Mouse (Mus musculus) brain, adult 2 months (tissue): ENCODE results near the gene Auts2.

ENCODE experiments used
- DNase-seq: peaks from one replicate; pipeline ENCODE4 v3.0.0; 2011; ENCODE audit warnings: low read depth, low spot score

Auts2 gene

DNA sequence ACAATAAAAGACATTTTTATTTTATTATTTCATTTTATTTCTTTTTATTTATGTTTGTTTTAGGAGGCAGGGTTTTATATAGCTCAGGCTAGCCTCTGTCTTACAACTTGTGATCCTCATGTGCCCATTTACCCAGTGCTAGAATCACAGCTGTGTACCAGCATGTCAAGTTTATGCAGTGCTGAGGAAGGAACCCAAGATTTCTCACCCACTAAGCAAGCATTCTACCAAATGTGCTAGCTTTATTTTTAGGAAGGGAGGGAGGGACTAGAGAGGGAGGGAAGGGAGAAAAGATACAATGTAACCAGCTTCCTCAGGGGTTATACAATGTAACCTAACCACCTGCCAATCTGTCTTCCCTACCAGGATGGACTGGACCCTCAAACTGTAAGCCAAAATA is 1067.9 kb downstream of the Auts2 start:
- peak; percentile 54 for DNase-seq

GRCm38 (mm10) chr5:131468609-131469008 is 1074.5 kb downstream of the Auts2 start:
- DNase-seq, result no peak

- no peak for DNase-seq
Measured at GRCm38 (mm10) chr5:131466131-131466530, 1077.0 kb downstream of the Auts2 start.

- DNase-seq, result peak; percentile 28
Measured at GRCm38 (mm10) chr5:131463402-131463801, 1079.7 kb downstream of the Auts2 start.

DNA sequence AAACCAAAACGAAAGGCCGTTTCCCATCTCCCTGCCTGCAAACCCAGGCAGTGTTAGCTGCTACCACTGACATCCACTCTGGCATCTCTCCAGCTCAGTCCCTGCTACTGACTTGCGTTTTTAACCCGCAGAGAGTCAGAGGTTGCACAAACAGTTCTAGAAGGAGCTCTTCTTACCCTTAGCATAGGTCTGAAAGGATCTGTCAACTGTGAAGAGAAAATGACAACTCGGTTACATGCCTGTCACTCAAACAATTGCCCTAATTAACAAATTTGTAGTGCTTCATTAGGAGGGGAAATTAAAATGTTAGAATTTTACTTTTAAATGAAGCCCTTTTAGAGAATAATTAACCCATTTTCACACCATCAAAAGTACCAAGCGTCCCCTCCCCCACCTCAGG is 1083.2 kb downstream of the Auts2 start:
- DNase-seq, result no peak

- no peak for DNase-seq
Measured at GRCm38 (mm10) chr5:131459549-131459948, 1083.6 kb downstream of the Auts2 start.

DNA sequence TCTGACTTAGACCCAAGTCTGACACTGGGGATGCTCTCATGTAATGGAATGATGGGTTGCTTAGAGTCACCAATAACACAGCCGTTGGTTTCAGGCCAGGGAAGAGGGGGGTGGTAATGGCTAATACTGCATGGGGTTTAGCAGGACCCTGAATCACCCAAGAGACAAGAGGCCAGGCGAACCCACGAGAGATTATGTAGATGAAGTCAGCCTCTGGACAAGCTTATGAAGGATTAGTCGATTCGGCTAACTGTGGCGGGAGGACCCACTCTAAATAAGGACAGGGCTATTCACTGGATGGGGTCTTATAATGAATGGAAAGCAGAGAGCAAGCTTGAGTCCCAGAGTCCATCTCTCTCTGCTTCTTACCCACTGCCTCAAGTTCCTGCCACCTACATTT is 1084.4 kb downstream of the Auts2 start:
- no peak for DNase-seq

DNA sequence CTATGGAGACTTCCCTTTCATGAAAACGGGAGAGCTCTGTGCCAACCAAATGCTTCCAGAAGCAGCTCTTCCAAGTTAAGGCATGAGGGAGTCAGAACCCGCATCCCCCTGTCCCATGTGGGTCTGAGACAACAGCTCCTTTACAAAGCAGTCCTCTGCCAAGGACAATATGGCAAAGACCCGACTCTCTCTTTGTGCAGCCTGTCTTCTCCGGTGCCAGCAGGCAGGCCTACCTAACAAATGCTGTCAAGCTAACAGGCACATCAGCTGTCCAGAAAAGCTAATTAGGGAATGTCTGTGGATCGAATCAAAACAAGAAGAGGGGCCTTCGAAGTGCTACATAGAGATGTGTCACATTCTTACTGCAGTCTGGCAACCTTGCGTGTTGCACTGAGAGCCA is 1085.1 kb downstream of the Auts2 start:
- DNase-seq, result peak; percentile 41

DNA sequence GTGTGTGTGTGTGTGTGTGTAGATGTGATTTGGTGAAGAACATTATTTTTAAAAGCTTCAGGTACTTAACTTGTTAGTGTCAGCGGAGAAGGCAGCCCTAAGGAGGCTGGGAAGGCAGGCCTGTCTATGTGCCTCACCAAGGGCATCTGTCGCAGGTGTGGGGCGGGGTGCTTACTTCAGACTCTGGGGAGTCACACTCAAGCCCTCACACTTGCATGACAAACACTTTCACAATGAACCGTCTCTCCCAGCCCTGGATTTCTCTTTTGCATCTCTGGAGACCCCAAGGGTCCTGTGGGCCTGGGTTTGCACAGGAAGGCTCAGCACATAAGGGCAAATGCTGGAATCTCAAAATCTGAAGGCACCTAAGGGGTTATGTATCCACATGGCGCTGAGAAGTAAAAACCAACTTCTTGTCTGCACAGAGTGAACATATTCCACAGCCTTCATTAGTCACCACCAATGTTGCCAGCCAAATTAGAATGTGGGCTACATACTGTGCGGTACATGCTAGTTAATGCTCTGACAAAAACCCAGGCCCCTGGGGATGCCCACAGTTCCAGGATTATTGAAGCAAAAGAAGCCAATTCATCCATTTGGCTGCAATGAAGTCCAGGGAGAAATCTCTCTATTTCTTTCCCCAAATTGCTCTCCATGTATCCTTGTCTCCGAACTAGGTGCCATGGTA is 1093.8 kb downstream of the Auts2 start:
- DNase-seq, result peak; percentile 41

DNA sequence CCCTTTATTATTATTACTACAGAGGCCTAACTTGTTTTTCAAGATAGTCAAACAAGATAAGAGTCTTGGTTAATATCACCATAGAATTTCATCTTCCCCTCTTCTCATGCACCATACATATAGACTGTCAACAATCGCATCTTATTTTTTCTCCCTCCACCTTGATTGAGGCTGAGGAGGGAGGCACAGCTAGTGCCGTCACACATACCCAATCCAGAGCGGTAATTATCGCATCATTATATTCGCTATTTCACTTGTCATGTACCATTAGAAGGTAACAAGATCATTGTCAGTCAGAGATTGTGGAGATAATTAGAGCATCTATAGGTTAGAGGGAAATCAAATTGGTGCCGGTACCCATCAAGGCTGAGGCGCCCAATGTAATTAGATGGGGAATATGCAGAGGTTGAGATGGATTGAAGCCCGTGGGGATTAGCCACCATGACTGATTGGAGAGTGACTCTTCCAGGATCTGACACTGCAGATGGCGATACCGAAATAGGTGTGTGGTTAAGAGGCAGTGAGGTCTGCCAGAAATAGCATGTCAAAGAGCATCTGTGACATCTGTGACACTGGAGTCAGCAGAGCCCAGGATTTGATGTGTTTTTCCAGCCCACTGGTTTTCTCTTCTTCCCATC is 1107.8 kb downstream of the Auts2 start:
- peak; percentile 36 for DNase-seq

- no peak for DNase-seq
Measured at GRCm38 (mm10) chr5:131433291-131433690, 1109.9 kb downstream of the Auts2 start.

DNA sequence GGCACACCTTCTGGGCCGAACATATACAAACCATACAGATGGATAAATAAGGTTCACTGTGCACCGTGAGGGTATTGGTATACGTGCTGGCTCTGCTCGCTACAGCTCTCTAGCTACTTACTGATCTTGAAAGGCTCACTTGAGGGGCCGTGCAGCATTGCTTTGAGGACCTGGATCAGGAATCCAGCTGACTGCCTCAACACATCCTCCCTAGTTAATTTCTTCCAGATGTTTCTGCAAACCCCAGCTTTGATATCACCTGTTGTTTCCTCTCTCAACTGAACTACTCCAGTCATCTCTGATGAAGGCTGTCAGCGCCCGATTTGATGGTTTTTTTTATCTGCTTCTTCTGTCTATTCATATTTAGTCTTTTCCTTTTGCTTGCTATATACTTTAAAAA is 1111.2 kb downstream of the Auts2 start:
- no peak for DNase-seq

- peak; percentile 86 for DNase-seq
Measured at GRCm38 (mm10) chr5:131430109-131430508, 1113.0 kb downstream of the Auts2 start.

GRCm38 (mm10) chr5:131429563-131429962 is 1113.6 kb downstream of the Auts2 start:
- peak; percentile 37 for DNase-seq

DNA sequence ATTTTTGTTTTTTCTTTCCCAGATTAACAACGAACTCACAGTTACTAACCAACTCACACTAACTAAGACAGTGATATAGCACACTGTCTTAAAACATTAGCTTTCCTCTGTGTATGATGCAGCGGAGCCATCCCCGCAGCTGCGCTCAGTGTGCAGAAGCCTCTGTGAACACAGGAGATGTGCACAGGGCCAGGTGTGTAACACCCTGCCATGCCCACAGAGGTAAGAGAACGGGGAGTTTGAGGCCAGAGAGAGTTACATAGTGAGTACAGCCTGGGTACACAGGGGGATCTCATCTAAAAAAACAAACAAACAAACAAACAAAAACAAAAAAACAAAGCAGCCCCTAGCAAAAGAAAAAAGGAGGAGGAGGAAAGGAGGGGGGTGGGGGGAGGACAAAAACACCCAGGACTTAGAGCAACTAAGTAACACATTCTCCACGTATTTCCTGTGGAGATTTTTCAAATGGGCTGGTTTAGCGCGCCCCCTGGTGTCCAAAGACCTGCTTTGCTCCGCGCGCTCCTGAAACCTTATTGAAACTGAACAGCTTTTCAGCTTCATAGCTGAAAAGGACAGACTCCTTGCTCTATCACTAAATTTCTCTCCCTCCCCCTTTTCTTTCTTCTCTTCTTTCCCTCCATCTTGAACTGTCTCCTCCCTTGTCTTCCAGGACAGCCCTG is 1115.3 kb downstream of the Auts2 start:
- DNase-seq, result peak; percentile 79

- DNase-seq, result no peak
Measured at GRCm38 (mm10) chr5:131422737-131423136, 1120.4 kb downstream of the Auts2 start.

DNA sequence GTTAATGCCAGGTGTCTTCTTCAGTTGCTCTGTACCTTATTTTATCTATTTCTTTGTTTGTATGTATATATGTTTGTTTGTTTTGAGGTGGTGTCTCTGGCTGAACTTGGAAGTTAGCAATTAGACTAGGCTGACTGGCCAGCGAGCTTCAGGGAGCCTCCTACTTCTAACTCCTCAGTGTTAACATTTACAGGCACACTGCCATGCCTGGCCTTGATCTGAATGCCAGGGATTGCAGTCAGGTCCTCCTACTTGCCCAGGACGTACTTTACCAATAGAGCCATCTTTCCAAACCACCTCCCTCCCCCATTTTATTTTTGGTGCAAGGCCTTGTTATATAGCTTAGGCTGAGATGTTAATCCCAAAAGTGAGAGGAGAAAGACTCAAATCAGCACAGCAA is 1122.7 kb downstream of the Auts2 start:
- no peak for DNase-seq

- no peak for DNase-seq
Measured at GRCm38 (mm10) chr5:131415902-131416545, 1127.1 kb downstream of the Auts2 start.

DNA sequence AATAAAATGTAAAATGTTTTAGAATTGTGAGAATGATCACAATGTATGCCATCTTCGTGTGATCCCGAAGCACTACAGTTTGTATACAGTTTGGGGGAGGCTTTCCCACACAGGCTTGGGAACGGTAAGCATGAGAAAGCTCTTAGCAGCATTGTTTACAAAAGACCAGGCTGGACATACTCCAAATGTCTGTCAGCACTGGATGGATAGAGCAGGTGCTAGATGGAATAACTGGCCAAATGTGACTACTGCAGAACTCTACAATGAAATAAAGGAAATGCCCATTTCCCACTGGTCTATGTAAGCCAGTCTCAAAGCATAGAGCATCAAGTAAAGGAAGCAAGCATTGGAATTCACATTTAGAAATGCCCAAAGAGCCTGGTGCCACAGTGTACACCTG is 1144.9 kb downstream of the Auts2 start:
- peak; percentile 19 for DNase-seq

GRCm38 (mm10) chr5:131395756-131396155 is 1147.4 kb downstream of the Auts2 start:
- peak; percentile 49 for DNase-seq
